Mouse (Mus musculus) bone marrow, adult 2 months (tissue): ENCODE data around the gene Trim41.

Experiments used
- CTCF ChIP-seq: fragments of 200-500 bp; IDR thresholded peaks from 2 replicates; pipeline ENCODE4 v1.5.1; 2011; ENCODE audit warnings: low read length, control low read depth; ENCODE audit not compliant: control insufficient read depth, insufficient read depth
- POLR2A ChIP-seq: fragments of 200-500 bp; IDR thresholded peaks from 2 replicates; pipeline ENCODE4 v1.6.1; 2011; ENCODE audit warnings: low read depth, mild to moderate bottlenecking, control low read depth, low read length, borderline replicate concordance; ENCODE audit not compliant: control insufficient read depth

GRCm38 (mm10) chr11:48866481-48866880 is 49.3 kb upstream of the Trim41 start:
- TF ChIP-seq POLR2A (no peak), CTCF (no peak)
